Mouse (Mus musculus) olfactory bulb, adult 2 months (tissue): ENCODE results near the gene Akap1.

Experiments used
- CTCF ChIP-seq: fragments of 200-500 bp; IDR thresholded peaks from 2 replicates; pipeline ENCODE4 v1.5.1; 2012; ENCODE audit warnings: low read depth, mild to moderate bottlenecking, low read length, moderate library complexity; ENCODE audit not compliant: insufficient read depth
- POLR2A ChIP-seq: fragments of 200-500 bp; IDR thresholded peaks from 2 replicates; pipeline ENCODE4 v1.6.1; 2012; ENCODE audit warnings: mild to moderate bottlenecking, low read depth, low read length, moderate library complexity; ENCODE audit not compliant: insufficient read depth

GRCm38 (mm10) chr11:88884376-88885065 lies 20.1 kb upstream of the Akap1 start:
- TF ChIP-seq CTCF: no peak
- no peak for TF ChIP-seq POLR2A
